Mouse (Mus musculus) erythroblast, embryonic 14.5 days (primary cell): ENCODE measurements around the gene Ttc34.

Experiments used
- GATA1 ChIP-seq: IDR thresholded peaks from 2 replicates; pipeline ENCODE4 v1.6.1; 2012; ENCODE audit warnings: low read length, inconsistent platforms, mixed read lengths
- TAL1 ChIP-seq: IDR thresholded peaks from 3 replicates; pipeline ENCODE4 v1.6.1; 2012; ENCODE audit warnings: low read length, inconsistent platforms, mixed read lengths

- no peak for TF ChIP-seq GATA1
- no peak for TF ChIP-seq TAL1
These were observed 27.9 kb downstream of the Ttc34 start for GRCm38 (mm10) chr4:154864961-154865760.
